ENCODE assay signal across 15 mouse cellular contexts in genomic region chr11:120053846-120054245, GRCm38 (mm10).
"Had no signal": no experiment of that assay in that cellular context is flagged by ENCODE, and none has a peak within 500 bp of the region (broad histone marks: within the 10 kb centered on the region; RNA-seq: fewer than 3 reads in every experiment).

No protein-coding gene starts in this region.

- DNase-seq: retina, postnatal 1 day; right cerebral cortex, adult 18-20 months; right cerebral cortex, postnatal 14 days; right cerebral cortex, postnatal 25 days; right cerebral cortex, postnatal 4 days; spleen, adult 18-20 months; thymus, adult 18-20 months; thymus, adult 2 months; thymus, postnatal 14 days; thymus, postnatal 25 days; thymus, postnatal 36 days; thymus, postnatal 4 days had no signal

- H3K36me3 ChIP-seq: neural tube, embryonic 15.5 days; stomach, embryonic 15.5 days had no signal

- H3K27ac ChIP-seq: neural tube, embryonic 15.5 days; stomach, embryonic 15.5 days; stomach, postnatal 0 days had no signal

- H3K4me2 ChIP-seq: neural tube, embryonic 15.5 days; stomach, embryonic 15.5 days had no signal

- H3K4me3 ChIP-seq: neural tube, embryonic 15.5 days; stomach, embryonic 15.5 days had no signal

- H3K9ac ChIP-seq: neural tube, embryonic 15.5 days; stomach, embryonic 15.5 days had no signal

- H3K27me3 ChIP-seq: neural tube, embryonic 15.5 days had no signal

- H3K9me3 ChIP-seq: neural tube, embryonic 15.5 days; stomach, embryonic 15.5 days had no signal
